Mouse (Mus musculus): ENCODE data around the gene Cma1. TPM values are rescaled to one million over a fixed set of nuclear protein-coding genes. Genes with fewer than 3 reads are reported as not detected.
"Not testable (repeated sequence)": the region's sequence is repeated elsewhere in the genome, so short reads cannot be mapped to it uniquely, and the experiment has no call there.

The Cma1 gene
- total RNA-seq (2018; cell fraction: chromatin; rRNA removed): not detected
- total RNA-seq (2018; cell fraction: cytosol; rRNA removed): not detected
- total RNA-seq (2018; cell fraction: nucleus; rRNA removed): not detected
- polyA plus RNA-seq (2018): not detected in 3 replicates

DNA sequence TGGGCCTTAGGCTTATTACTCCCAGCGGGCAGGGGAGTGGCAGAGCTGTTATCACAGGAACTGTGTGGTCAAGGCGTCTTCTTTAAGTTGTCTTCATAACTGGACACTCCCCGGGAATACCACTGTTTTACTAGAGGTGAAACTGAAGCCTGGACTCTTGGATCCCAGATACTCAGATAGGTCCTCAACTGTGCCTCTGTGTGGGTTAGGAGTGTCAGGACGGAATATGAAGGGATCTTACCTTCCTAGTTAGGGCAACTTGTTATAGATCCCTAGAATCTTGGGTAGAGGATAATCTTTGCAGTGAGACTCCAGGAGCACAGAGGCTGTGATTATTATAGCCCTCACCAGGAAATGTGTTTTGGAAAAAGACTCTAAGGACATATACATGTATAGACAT lies at the start of gene Cma1:
Gene Cma1, minus strand, starts transcription at position 101 of the 400 bp plus-strand sequence.
- H3K4me3 ChIP-seq (ENCODE audit: inconsistent target): no peak within 1 kb of the TSS
- no peak within 1 kb of the TSS for H3K27ac ChIP-seq
- H3K79me2 ChIP-seq (ENCODE audit: inconsistent target): no peaks in the 10 kb centered on the region
- WGBS (ENCODE audit: missing documents): 95% methylated on average over 4 of the region's 4 CpGs
- H3K36me3 ChIP-seq (ENCODE audit: inconsistent target): no peaks in the 10 kb centered on the region

DNA sequence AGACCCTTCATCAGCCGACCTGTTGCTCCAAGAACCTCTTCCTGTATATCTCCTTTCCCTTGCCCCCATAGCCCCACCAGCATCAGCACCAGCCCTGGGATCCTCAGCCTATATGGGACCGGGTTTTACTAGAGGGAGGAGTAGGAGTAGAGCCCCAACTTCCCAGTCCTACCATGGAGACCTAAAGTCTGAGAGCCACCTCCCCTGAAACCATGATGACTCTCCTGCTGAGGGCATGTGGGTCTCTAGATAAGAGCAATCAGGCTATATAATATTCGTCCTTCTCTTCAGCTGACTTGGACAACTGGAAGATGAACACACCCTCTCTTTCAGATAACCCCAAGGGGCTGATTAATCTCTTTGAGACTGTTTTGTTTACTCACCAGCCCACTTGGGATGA lies 43.0 kb upstream of the Cma1 start:
- WGBS (ENCODE audit: missing documents): 82% methylated on average over 1 of the region's 3 CpGs
- not testable (repeated sequence) for H3K79me2 ChIP-seq (ENCODE audit: inconsistent target); H3K27ac ChIP-seq; H3K36me3 ChIP-seq (ENCODE audit: inconsistent target); H3K4me3 ChIP-seq (ENCODE audit: inconsistent target)

DNA sequence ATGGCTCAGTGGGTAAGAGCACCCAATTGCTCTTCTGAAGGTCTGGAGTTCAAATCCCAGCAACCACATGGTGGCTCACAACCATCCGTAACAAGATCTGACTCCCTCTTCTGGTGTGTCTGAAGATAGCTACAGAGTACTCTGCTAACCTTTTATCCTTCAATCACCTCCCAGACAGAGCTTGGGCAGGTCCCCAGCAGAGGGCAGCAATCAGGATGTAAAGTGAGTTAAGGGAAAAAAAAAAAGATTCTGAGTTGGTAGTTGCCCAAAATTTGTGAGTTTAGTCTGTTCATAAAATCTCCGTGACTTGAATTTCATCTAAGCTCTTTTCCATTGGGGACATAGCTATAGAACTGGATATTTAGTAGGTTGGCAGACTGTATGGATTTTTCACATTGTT lies 19.4 kb upstream of the Cma1 start:
- not testable (repeated sequence) for H3K4me3 ChIP-seq (ENCODE audit: inconsistent target); H3K36me3 ChIP-seq (ENCODE audit: inconsistent target); H3K79me2 ChIP-seq (ENCODE audit: inconsistent target); H3K27ac ChIP-seq
- 80% methylated on average over 1 of the region's 2 CpGs for WGBS (ENCODE audit: missing documents)

DNA sequence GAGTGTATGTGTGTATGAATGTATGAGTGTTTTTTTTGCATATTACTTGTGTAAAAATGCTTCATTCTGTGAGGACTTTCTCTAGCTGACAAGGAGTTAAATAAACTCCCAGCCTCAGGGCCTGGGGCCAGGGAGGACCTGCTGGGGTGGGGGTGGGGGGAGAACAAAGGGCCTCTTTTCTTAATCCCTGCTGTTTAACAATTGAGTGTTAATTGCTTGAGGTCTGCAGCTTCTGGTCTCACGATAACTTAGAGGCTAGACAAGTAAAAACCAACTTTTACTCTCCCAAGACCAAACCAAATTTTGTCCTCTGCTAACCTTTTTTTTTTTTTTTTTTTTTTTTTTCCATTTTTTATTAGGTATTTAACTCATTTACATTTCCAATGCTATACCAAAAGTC lies 18.8 kb upstream of the Cma1 start:
- Histone ChIP-seq H3K27ac (no peak overlapping the region), H3K36me3 (ENCODE audit: inconsistent target) (no peaks in the 10 kb centered on the region), H3K79me2 (ENCODE audit: inconsistent target) (no peaks in the 10 kb centered on the region), H3K4me3 (ENCODE audit: inconsistent target) (no peak overlapping the region)
- whole genome bisulfite sequencing (ENCODE audit: missing documents): 100% methylated on average over 1 of the region's 1 CpGs

DNA sequence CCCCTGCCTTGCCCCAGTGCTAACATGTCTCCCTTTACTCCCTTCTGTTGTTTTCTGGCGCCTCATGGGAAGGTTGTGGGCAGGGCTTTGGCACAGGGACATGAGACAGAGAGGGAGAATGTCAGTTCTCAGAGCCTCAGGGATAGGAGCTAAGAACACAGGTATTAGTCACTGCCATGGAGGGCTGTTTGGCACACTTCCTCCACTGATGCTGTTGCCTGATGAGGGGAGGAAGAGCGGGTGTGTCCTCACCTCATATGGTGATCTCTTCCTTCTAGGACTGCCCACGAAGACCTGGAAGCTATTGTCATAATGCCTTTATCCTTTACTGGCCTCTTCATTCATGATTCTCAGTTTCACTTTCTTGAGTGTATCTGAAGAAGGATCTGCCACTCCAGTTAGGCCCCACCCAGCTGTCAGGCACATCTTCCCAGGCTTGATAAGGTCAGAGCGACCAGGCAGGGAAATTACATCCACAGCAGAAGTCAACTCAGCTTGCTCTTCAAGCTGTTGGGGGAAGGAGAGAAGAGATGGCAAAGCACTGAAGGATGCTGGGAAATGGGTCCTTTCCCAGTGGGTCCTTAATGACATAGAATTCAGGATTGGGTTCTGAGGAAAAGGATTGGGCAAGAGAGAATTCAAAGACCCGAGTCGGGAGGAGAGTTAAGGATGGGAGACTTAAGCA lies 6.0 kb upstream of the Cma1 start, which contains the start of gene Cma2:
Gene Cma2, plus strand, starts transcription at position 635 of the 685 bp plus-strand sequence.
- 79% methylated on average over 6 of the region's 6 CpGs for WGBS (ENCODE audit: missing documents)

DNA sequence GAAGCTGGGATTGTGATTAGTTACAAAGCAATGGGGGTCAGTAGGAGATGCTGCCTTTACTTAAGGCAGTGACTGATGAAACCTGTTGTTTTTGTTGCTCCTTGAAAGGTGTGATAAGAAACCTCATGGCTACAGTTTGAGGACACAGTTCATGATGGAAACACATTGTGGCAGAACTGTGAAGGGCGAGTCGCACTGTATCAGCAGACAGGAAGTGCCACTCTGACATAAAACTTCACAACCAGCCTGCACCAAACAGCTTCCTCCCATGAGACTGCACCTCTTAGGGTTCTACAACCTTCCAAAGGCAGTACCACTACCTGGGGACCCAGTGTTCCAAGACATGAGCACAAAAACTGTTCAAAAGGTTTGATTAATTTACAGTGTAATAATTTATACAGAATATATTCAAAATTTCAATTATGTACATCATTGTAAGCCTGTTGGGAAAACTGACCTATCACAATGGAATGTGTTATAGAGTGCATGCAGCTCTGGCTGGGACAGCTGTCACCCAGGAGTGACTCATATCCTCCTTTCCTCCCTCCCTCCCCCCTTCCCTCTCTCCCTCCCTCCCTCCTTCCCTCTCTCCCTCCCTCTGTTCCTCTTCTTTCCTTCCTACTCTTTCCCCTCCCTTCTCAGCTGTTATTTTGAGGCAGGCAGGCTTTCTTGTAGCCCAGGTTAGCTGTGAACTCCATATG lies 1.9 kb upstream of the Cma1 start:
- no peak overlapping the region for H3K4me3 ChIP-seq (ENCODE audit: inconsistent target)
- H3K27ac ChIP-seq: no peak overlapping the region
- H3K79me2 ChIP-seq (ENCODE audit: inconsistent target): no peaks in the 10 kb centered on the region
- H3K36me3 ChIP-seq (ENCODE audit: inconsistent target): no peaks in the 10 kb centered on the region
- 4% methylated on average over 2 of the region's 2 CpGs for WGBS (ENCODE audit: missing documents)

More for the DNA sequence above, 6.0 kb upstream of the Cma1 start, which contains the start of gene Cma2:
- no peak within 1 kb of the TSS for H3K27ac ChIP-seq
- no peaks in the 10 kb centered on the region for H3K79me2 ChIP-seq (ENCODE audit: inconsistent target)
- H3K4me3 ChIP-seq (ENCODE audit: inconsistent target): no peak within 1 kb of the TSS
- no peaks in the 10 kb centered on the region for H3K36me3 ChIP-seq (ENCODE audit: inconsistent target)

DNA sequence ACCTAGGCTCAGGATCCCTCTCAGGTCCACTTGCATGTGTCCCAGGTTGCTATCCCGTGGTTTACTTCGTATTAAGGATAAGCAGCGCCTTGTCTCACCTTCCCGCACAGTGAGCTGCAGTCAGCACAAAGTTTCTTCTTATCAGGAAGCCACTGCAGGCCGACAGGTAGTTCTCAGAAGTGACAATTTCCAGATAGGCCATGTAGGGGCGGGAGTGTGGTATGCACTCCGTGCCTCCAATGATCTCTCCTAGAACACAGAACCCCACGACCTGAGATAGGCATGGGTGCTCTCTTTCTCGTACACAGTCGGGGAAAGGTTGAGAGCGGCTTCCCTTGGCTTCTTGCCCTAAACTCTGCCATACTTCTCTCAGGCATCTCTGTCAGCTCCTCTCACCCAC lies 874 bp downstream of the Cma1 start:
- H3K36me3 ChIP-seq (ENCODE audit: inconsistent target): no peaks in the 10 kb centered on the region
- no peak overlapping the region for H3K4me3 ChIP-seq (ENCODE audit: inconsistent target)
- WGBS (ENCODE audit: missing documents): 89% methylated on average over 11 of the region's 11 CpGs
- no peak overlapping the region for H3K27ac ChIP-seq
- no peaks in the 10 kb centered on the region for H3K79me2 ChIP-seq (ENCODE audit: inconsistent target)

DNA sequence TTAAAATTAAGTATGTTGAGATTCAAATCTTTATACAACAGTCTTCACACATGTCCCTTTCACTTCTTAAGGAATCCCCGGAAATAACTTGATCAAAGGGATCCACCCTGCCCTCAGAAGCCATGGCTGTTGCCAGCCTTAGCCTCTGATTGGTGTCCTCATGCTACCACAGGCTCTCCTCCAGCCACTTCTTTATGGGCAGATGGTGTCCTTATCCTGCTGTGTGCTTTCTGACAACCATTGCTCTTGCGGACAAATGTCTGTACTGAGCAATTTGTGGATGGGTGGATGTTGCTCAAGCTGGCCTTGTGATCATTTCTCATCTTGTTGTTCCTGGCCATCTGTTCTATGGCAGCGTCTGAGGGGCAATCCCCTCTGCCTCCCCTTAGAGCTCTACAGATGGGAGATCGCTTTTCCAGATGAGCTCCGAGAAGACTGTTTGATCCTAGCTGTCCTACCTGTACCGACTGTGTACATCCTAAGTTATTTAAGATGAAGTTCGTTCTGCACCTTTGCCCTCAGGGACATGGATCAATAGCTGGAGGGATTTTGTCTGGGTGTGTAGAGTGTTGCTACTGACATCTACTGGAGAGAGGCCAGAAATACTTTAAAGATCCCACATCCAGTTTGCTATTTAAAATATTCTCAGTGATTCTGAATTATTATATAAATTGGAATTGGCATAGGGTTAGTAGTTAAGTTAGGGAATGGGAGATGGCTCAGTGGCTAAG lies 4.2 kb downstream of the Cma1 start:
- no peaks in the 10 kb centered on the region for H3K79me2 ChIP-seq (ENCODE audit: inconsistent target)
- no peak overlapping the region for H3K4me3 ChIP-seq (ENCODE audit: inconsistent target)
- 65% methylated on average over 7 of the region's 7 CpGs for WGBS (ENCODE audit: missing documents)
- H3K36me3 ChIP-seq (ENCODE audit: inconsistent target): no peaks in the 10 kb centered on the region
- no peak overlapping the region for H3K27ac ChIP-seq

DNA sequence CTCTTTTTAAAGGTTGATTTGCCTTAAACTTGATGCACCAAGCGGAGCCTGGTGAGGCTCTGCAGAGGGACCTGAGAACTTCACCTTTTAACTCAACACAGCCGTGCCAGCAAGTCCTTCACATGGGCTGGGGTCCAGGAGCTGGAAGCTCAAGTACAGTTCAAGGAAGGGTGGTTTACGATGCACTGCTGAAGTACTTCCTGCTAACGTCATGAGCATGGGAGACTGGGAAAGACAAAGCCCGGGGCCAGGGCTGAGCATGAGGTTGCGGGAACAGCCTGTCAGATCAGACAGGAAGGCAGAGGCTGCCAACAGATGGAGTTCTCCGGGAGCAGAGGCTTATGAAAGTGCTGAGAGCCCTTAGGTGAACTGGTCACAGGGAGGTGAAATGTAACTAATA lies 10.9 kb downstream of the Cma1 start:
- Histone ChIP-seq H3K36me3 (ENCODE audit: inconsistent target) (no peaks in the 10 kb centered on the region), H3K4me3 (ENCODE audit: inconsistent target) (no peak overlapping the region), H3K27ac (no peak overlapping the region), H3K79me2 (ENCODE audit: inconsistent target) (no peaks in the 10 kb centered on the region)
- WGBS (ENCODE audit: missing documents): 35% methylated on average over 7 of the region's 7 CpGs

DNA sequence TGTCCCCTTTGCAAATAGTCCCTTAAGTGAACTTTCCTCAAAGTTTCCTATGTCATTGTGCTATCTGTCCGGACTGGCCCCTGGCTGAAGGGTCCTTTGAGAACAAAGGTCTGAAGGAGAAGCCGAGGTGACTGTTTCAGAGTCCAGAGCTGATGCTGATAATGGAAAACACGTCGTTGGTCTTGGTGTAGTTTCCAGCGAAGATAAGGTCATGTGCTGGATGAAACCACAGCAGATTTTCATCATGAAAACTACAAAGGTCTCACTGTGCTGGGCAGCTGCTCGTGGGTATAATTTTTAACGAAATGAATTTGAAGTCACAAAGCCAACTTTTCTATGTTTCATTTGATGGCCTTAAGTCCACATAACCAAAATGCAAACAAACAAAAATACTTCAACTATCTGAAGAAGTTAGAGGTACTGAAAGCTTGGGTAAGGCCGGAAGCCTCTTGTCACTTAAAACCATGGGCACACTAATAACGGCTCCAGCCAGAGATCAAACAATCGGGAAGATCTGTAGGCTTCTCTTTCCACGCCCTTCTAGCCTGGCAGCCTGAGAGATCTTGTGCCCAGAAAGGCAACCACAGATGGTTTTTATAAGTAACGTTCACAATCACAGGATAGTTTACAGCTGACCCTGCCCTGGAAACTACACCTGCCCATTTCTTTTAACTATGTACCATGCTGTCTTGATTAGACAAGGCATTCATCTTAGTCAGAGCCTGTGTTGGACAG lies 15.0 kb downstream of the Cma1 start:
- no peaks in the 10 kb centered on the region for H3K79me2 ChIP-seq (ENCODE audit: inconsistent target)
- H3K4me3 ChIP-seq (ENCODE audit: inconsistent target): no peak overlapping the region
- WGBS (ENCODE audit: missing documents): 79% methylated on average over 12 of the region's 12 CpGs
- H3K27ac ChIP-seq: no peak overlapping the region
- no peaks in the 10 kb centered on the region for H3K36me3 ChIP-seq (ENCODE audit: inconsistent target)

DNA sequence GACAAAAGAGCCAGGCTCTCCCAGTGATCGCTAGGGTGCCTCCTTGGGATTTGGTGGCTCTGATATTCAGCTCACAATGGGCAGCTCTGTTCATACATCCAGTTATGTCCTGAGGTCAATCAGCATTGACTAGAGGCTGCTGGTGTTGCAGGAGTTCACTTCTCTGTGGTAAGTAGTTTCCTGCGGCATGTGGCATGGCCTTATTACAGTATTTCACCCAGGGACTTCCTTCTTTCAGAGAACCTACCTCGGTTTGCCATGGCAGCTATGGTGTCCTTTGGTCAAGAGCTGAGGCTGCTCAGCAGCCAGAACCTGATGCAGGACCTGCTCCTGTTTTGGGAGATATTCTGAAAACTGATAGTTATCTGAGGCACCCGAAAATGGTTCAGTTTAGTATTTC lies 17.6 kb downstream of the Cma1 start:
- Histone ChIP-seq H3K79me2 (ENCODE audit: inconsistent target) (no peaks in the 10 kb centered on the region), H3K36me3 (ENCODE audit: inconsistent target) (no peaks in the 10 kb centered on the region), H3K4me3 (ENCODE audit: inconsistent target) (no peak overlapping the region), H3K27ac (no peak overlapping the region)
- 40% methylated on average over 4 of the region's 4 CpGs for WGBS (ENCODE audit: missing documents)

DNA sequence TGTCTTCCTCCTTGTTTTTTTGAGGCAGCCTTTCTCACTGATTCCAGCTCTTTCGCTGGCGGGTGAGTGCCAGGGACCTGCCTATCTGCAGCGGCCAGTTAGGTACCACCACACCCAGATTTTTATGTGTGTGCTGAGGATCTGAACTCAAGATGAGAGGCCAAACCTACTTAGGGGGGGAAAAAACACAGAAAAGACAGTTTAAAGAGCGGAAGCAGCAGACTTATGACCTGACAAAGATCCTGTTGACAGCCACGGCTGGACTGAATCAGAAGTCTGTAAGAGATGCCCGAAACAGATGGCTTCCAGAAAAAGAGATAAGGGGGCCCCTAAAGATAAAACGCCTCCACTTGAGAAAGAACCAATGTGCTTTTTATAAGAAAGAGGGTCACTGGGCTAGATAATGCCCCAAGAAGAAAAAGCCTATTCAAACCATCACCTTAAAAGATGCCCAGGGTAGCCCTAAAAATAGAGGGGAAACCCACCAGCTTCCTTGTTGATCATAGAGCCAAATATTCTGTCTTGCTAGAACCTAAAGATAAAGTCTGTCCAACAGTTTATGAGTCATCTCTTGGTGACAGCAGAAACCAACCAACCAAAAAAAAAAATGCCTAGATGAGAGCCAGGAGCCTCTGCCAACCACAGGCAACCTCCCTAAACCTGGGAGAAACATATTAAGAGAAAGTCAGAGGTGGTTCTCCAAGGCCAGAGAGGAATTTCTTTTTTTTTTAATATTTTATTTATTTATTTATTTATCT lies 21.8 kb downstream of the Cma1 start:
- 76% methylated on average over 7 of the region's 7 CpGs for WGBS (ENCODE audit: missing documents)
- Histone ChIP-seq H3K27ac (no peak overlapping the region), H3K4me3 (ENCODE audit: inconsistent target) (no peak overlapping the region), H3K36me3 (ENCODE audit: inconsistent target) (no peaks in the 10 kb centered on the region), H3K79me2 (ENCODE audit: inconsistent target) (no peaks in the 10 kb centered on the region)

DNA sequence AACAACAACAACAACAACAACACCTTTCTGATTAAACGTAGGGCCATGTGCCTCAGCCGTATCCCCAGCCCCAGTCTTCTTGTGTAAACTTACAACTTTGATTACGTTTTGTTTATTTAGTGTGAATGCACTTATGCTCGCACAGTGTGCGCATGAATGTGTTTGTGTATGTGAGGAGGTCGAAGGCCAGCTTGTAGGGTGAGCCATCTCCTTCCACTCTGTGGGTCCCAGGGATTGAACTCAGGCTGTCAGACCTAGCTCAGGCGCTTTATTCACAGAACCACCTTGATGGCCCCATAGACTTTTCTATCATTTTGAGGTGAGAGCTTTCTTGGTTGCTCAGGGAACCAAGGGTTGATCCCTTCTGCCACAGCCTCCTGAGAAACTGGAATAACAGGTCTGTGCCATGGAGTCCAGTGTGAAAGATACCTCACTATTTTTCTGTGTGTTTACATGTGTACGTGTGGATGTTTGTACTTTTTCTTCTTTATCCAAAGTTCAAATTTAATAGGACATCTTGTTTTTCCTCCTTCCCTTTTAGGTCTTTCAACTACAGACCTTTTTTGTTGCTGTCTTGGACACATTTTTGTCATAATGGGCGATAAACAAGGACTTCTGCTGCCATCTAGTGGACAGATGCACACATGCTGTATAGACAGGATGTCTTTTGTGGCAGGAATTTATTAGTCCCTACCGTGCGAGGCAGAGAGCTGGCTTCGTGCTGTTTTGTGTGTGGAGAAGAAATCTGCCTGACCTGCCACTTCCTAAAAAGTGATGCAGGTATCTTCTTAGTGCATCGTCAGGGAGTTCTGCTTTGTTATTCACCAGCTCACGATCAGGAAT lies 26.0 kb downstream of the Cma1 start:
- H3K27ac ChIP-seq: no peak overlapping the region
- H3K4me3 ChIP-seq (ENCODE audit: inconsistent target): no peak overlapping the region
- no peaks in the 10 kb centered on the region for H3K79me2 ChIP-seq (ENCODE audit: inconsistent target)
- no peaks in the 10 kb centered on the region for H3K36me3 ChIP-seq (ENCODE audit: inconsistent target)
- WGBS (ENCODE audit: missing documents): 49% methylated on average over 13 of the region's 14 CpGs

All from macrophage (primary cell).